ENCODE assay signal across 8 mouse cellular contexts in genomic region chrX:166170800-166171738, GRCm38 (mm10). TPM values are rescaled to one million over a fixed set of nuclear protein-coding genes. Genes with fewer than 3 reads are reported as not detected.
A peak's percentile ranks its signal among the peaks of the same experiment; 100 is the strongest.
DNase-seq lines count a peak whose midpoint lies in the region; ATAC-seq and TF ChIP-seq lines count a peak whose summit lies in the region.

No protein-coding gene starts in this region.

- no peak for DNase-seq in lung, adult 18-20 months
- DNase-seq in embryonic facial prominence, embryonic 11.5 days (ENCODE audit: low spot score) = no peak
- no peak for DNase-seq in frontal cortex, postnatal 10 days (ENCODE audit: low spot score in 2 of 2)
- no peak for DNase-seq in cerebellum, adult 11 months
- DNase-seq in cerebellum, adult 11-12 months = no peak

- no peaks in the 10 kb centered on the region for H3K9me3 ChIP-seq in lung, embryonic 15.5 days
- H3K9me3 ChIP-seq in embryonic facial prominence, embryonic 11.5 days (replicated peaks; ENCODE audit: control insufficient read depth, low read length) = no peaks in the 10 kb centered on the region
- H3K9me3 ChIP-seq in limb, embryonic 12.5 days = no peaks in the 10 kb centered on the region

- no peak for ATAC-seq in lung, embryonic 15.5 days (ENCODE audit: borderline replicate concordance, extremely low read depth, low FRiP score, low TSS enrichment)
- ATAC-seq in embryonic facial prominence, embryonic 11.5 days (replicated peaks; ENCODE audit: insufficient number of reproducible peaks, low FRiP score, low TSS enrichment, low read depth) = no peak
- no peak for ATAC-seq in limb, embryonic 12.5 days (ENCODE audit: insufficient number of reproducible peaks, insufficient read depth, low FRiP score, low TSS enrichment, low read depth)

- H3K4me2 ChIP-seq in lung, embryonic 15.5 days = peak overlapping the region; percentile 53
- peak overlapping the region; percentile 45 for H3K4me2 ChIP-seq in embryonic facial prominence, embryonic 11.5 days (ENCODE audit: low read depth, low read length)
- peak overlapping the region; percentile 54 for H3K4me2 ChIP-seq in limb, embryonic 12.5 days

- peak overlapping the region; percentile 47 for H3K9ac ChIP-seq in lung, embryonic 15.5 days
- peak overlapping the region; percentile 55 for H3K9ac ChIP-seq in embryonic facial prominence, embryonic 11.5 days (replicated peaks; ENCODE audit: low read length)
- H3K9ac ChIP-seq in limb, embryonic 12.5 days (replicated peaks) = peak overlapping the region; percentile 55

- H3K4me3 ChIP-seq in lung, embryonic 15.5 days = peak overlapping the region; percentile 57
- peak overlapping the region; percentile 42 for H3K4me3 ChIP-seq in embryonic facial prominence, embryonic 11.5 days (ENCODE audit: low read depth, low read length)
- peak overlapping the region; percentile 50 for H3K4me3 ChIP-seq in limb, embryonic 12.5 days (replicated peaks)
- peak overlapping the region; percentile 97 for H3K4me3 ChIP-seq in olfactory bulb, adult 2 months (ENCODE audit: insufficient read depth, low read depth, low read length)

- H3K4me1 ChIP-seq in lung, embryonic 15.5 days = peaks cover 11% of the 10 kb centered on the region
- no peaks in the 10 kb centered on the region for H3K4me1 ChIP-seq in embryonic facial prominence, embryonic 11.5 days (ENCODE audit: control insufficient read depth, insufficient read depth, low read length)
- H3K4me1 ChIP-seq in limb, embryonic 12.5 days (replicated peaks) = no peaks in the 10 kb centered on the region
- peaks cover 3% of the 10 kb centered on the region; the same call in 1 of the 2 replicates for H3K4me1 ChIP-seq in olfactory bulb, adult 2 months (ENCODE audit: control insufficient read depth, insufficient read depth, low read length)

- TF ChIP-seq CTCF in olfactory bulb, adult 2 months (IDR thresholded peaks at IDR 0.05; ENCODE audit: insufficient read depth, low read depth, low read length) = no peak

- peak overlapping the region; percentile 74 for H3K27ac ChIP-seq in lung, embryonic 15.5 days
- peak overlapping the region; percentile 28; the same call in 1 of the 2 replicates for H3K27ac ChIP-seq in embryonic facial prominence, embryonic 11.5 days (replicated peaks; ENCODE audit: low read depth, low read length)
- H3K27ac ChIP-seq in limb, embryonic 12.5 days = peak overlapping the region; percentile 70; the same call in 1 of the 2 replicates
- peak overlapping the region; percentile 85; the same call in 1 of the 2 replicates for H3K27ac ChIP-seq in olfactory bulb, adult 2 months (ENCODE audit: insufficient read depth, low read depth, low read length)

- WGBS in lung, embryonic 15.5 days = 15% methylated on average over 9 of the region's 9 CpGs
- WGBS in embryonic facial prominence, embryonic 11.5 days = 34% methylated on average over 9 of the region's 9 CpGs
- 27% methylated on average over 9 of the region's 9 CpGs for WGBS in limb, embryonic 12.5 days
- 31% methylated on average over 9 of the region's 9 CpGs for WGBS in olfactory bulb, adult 2 months

- no peaks in the 10 kb centered on the region for H3K27me3 ChIP-seq in lung, embryonic 15.5 days
- H3K27me3 ChIP-seq in embryonic facial prominence, embryonic 11.5 days (ENCODE audit: control insufficient read depth, insufficient read depth, low read length) = no peaks in the 10 kb centered on the region
- peaks cover 17% of the 10 kb centered on the region for H3K27me3 ChIP-seq in limb, embryonic 12.5 days

- no peak for TF ChIP-seq POLR2A in olfactory bulb, adult 2 months (IDR thresholded peaks at IDR 0.05; ENCODE audit: insufficient read depth, low read depth, low read length)

- H3K36me3 ChIP-seq in lung, embryonic 15.5 days = no peaks in the 10 kb centered on the region
- no peaks in the 10 kb centered on the region for H3K36me3 ChIP-seq in embryonic facial prominence, embryonic 11.5 days (replicated peaks; ENCODE audit: control insufficient read depth, insufficient read depth, low read depth, low read length)
- H3K36me3 ChIP-seq in limb, embryonic 12.5 days = no peaks in the 10 kb centered on the region

RNA-seq across cellular contexts. Expression of gene Gemin8, which starts 0.8 kb away (rescaled TPM):
- 18.2 and 19.5 TPM in 2 replicates for polyA plus RNA-seq in lung, embryonic 15.5 days (2015; fragmentation: Nextera tagmentation; extraction: Ambion mirVana)
- polyA plus RNA-seq in embryonic facial prominence, embryonic 11.5 days (2014; fragmentation: Nextera tagmentation; extraction: Ambion mirVana) = 13.0 and 19.3 TPM in 2 replicates
- polyA plus RNA-seq in limb, embryonic 12.5 days (2016; fragmentation: Nextera tagmentation; extraction: Ambion mirVana) = 11.1 and 11.6 TPM in 2 replicates
- not detected in 2 replicates for polyA plus RNA-seq in olfactory bulb, adult 2 months (2012; ENCODE audit: insufficient read depth, insufficient read length, low replicate concordance, missing spikeins)

Comparison
In these comparisons a context has a peak if more than half of its experiments do, and no peak if none do; other contexts are left out.
1. H3K27ac ChIP-seq: peak in every context shown above with its lines; median percentile 85 in olfactory bulb, adult 2 months; 74 in lung, embryonic 15.5 days; 70 in limb, embryonic 12.5 days; 28 in embryonic facial prominence, embryonic 11.5 days.
2. H3K4me3 ChIP-seq: peak in every context shown above with its lines; median percentile 97 in olfactory bulb, adult 2 months; 57 in lung, embryonic 15.5 days; 50 in limb, embryonic 12.5 days; 42 in embryonic facial prominence, embryonic 11.5 days.
3. RNA of gene Gemin8, which starts 0.8 kb away (polyA plus RNA-seq): 18.2 to 19.5 TPM in lung, embryonic 15.5 days, 13.0 to 19.3 TPM in embryonic facial prominence, embryonic 11.5 days and 11.1 to 11.6 TPM in limb, embryonic 12.5 days; not detected in olfactory bulb, adult 2 months; every median in the first group is over 10 times any median in the second.
4. Peak in every context shown above with its lines, with median percentiles within 50 percentile points of each other: H3K4me2 ChIP-seq and H3K9ac ChIP-seq.